Mouse (Mus musculus): ENCODE results near the gene Angel1.

DNA sequence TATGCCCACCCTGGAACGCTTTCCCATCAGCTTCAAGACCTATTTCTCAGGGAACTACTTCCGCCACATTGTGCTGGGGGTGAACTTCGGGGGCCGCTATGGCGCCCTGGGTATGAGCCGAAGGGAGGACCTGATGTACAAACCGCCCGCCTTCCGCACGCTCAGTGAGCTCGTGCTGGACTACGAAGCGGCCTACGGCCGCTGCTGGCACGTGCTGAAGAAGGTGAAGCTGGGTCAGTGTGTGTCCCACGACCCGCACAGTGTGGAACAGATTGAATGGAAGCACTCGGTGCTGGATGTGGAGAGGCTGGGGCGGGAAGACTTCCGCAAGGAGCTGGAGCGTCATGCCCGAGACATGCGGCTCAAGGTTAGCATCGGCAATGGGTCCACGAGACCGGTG is 37.3 kb downstream of the Angel1 start:
- TF ChIP-seq CTCF (IDR thresholded peaks at IDR 0.05; ENCODE audit: insufficient read depth, low read depth, low read length) (no peak), POLR2A (IDR thresholded peaks at IDR 0.05; ENCODE audit: insufficient read depth, low read depth, low read length) (no peak)
